Mouse (Mus musculus) kidney, postnatal 36 days (tissue): ENCODE data around the gene Atp2b1.
A peak's percentile ranks its signal among the peaks of the same experiment; 100 is the strongest.

Source experiments
- DNase-seq, 2 experiments: peaks; one replicate each; pipeline ENCODE4 v3.0.0; 2021 to 2022; ENCODE audit warnings: mixed read lengths in 2 of 2

The Atp2b1 gene

DNA sequence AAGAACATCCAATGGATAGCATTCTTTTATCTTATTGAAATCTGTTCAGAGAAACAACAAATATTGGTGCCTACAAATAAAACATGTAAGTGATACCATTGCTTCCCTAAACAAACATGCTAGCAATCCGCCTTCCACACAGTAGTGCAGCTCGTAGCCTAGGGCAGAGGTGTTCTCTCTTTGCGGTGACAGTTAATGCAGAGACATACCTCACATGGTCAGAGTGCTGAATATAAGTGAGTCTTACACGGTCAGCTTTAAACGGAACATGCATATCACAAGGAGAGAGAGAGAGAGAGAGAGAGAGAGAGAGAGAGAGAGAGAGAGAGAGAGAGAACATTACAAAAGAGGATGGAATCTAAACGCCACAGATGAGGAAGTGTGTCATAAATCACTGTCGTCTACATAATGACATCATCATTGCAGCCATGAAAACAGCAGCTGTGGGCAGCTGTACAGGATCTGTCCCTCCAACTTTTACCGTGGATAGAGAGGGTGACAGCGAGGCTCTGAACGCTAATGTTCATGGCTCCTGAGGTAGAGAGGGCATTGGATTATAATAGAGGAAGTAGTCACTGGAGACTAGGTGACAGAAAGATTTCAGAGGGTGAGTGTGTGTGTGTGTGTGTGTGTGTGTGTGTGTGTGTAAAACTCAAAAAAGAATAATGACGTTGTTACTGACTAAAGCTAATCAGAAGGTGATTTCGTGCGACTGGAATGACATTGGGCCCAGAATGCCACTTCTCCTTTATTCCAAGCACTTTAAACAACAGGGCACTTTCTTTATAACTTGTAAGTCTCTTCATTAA, 52.4 kb downstream of the Atp2b1 start:
- DNase-seq: peak in 1 of 2 experiments; percentile 17

DNA sequence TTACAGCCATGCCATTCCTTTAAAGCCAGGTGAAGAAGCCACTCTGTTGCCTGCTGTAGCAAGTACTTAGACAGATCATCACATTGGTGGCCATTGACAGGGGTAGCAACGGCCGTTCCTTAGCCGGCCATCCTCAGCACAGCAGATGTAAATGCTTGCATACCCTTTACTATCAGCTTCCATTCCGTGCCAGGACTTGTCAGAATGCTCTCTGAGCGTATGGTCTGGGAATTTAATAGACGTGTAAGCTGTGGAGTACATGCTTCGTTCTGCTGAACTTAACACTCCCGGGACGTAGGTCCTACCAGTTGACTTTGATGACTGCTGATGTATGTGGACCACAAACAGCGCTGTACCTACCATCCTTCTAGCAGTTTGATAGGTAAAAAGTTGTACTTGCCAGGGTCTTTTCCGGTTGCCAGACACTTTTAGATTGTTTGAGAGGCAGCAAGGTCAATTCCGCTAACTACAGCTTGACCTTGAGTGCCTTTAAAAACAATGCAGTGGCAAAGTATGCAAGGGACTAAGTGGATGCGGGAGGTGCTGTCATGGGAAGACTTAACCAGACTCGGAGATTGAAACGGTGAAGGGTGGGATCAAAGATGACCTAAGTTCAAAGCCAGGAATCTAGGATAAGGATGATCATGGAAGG, 53.2 kb downstream of the Atp2b1 start:
- no peak for DNase-seq

DNA sequence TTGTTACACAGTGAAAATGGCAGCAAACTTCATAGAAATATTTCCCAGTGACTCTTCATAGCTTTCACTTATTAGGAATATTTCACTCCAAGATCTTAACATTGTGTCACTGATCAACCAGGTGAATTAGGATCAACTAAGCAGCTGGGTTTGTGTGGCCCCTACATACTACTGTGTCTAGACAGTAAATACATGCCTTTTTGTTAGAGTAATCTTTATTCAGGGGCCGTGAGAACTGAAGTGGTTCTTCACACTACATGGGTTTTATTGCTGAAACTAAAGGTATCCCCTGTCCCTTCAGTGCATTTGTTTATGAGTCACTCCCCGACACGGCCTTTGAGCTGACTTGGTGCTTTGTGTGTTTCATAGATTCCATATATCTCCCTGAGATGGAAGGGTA, 56.7 kb downstream of the Atp2b1 start:
- DNase-seq: no peak

DNA sequence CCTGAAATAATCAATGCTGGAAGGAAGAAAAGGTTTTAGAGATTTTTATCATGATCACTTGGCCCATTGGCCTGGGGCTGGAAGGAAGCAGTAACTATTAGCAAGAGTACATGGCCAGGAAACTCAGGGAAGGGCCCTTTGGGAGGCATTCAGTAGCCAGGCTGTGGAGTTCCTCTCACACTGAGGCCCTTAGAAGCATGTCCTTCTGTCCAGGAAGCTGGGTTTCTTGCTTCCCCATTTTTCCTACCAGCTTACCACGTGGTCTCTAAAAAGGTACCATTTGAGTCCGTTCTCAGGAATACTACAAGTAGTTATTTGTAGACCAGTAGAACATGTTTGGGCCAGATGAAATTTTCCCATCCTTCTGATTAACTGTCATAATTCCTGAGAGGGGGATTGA, 58.2 kb downstream of the Atp2b1 start:
- no peak for DNase-seq

DNA sequence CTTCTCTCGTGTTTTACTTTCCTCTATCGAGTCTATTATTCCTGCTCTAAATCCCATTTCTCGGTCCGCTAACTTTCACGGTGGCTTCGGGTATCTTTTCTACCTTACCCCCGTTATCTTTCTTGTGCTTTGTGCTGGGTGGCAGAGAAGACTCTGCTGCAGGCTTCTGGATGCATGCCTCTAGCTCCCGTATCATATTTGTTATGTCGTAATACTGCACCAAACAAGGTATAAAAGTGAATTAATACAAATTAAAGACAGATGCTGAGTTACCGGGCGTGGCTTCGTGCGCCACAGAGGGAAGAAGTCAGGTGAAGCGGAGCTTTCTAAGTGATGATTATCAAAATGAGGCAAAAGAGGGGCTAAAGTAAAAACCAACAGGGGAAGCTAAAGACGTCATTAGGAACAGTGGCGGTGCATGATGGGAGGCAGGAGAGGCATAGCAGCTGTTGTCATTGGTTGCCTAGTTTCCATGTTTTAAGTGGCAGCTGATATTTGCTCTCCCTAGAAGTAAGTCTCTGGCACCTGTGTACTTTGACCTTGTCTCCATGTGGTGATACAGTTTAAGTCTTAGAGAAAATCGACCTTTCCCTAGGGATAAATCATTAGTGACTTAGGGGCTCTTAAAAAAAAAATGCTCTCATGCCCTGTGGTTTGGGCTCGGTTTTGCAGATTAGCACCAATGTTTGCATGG, 58.9 kb downstream of the Atp2b1 start:
- DNase-seq: peak in 1 of 2 experiments; percentile 31

DNA sequence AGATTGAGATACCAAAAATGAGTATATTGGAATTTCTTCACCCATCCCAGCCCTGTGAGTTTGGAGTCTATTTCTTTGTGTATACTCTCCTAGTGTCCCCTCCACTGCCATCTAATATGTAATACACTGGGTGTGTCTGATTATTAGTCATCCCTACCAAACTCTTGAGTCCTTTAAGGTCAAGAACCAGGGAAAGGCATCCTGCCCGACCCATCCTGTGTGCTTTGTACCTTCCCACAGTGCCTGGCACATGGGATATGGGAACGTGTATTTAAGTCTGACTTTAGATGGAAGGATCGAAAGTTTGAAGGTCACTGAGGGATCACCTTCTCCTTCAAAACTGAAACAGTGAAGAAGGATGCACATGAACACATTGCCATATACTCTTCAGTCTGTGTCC, 60.4 kb downstream of the Atp2b1 start:
- no peak for DNase-seq

DNA sequence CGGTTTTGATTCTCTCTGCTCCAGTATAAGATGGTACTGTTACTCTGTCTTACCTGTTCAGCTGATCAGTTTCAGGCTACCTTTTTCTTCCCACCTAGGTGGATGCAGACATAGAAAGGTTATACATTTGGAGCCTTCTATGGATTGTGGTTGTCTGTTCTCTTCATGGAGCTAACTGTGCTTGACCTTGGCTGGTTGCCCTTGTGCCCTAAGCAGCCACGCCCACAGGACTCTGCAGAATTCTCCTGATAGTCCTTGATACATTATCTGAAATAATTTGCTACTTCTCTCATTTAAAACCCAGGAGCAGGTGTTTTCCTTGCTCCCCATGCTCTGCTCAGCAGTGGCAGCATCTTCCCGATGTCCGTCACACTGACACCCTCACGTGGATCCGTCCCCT, 61.4 kb downstream of the Atp2b1 start:
- DNase-seq: peak in 1 of 2 experiments; percentile 33

DNA sequence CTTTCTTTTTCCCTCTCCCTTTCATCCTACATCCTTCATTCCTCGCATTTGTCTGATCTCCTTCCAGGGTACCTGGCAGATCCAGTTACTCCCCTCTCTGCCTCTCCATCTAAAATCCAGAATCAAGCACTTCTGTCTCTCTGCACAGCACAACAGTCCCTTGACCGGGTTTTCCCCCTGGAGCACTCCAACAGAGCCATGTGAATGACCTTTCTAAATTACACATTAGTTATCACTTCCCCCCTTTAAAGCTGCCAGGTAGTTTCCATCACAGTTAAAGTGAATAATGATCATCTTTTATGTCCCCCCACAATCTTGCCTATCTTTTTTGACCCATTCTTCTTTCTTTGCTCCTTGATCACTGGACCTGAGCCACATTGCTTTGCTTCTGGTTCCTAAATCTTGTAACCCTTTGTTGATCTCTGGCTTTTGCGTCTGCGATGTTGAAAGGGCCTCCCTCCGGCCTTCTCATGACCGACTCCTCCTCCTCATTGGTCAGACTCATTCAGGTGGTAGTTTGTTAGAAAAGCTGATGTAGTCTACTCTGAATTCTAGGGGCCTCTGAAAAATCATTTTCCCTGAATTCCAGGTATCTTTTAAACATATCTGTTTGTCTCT, 62.8 kb downstream of the Atp2b1 start:
- no peak for DNase-seq

DNA sequence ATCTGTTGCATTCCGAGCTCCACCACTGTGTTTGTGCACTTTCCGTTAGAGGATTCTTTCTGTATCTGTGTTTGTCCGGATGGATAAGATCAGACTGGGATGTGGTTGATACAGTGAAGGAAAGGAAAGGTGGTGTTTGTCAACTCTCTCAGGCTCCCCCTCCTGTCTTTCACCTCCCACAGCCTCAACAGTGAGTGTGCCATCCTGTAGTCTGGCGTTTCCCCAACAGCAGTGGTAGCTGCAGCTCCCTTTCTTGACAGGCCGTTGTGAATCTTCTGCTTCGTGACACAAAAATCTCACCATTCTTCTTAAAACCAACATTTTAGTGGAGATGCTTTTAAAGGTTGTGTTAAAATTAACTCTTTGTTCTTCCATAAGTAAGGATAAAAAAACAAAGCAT, 64.6 kb downstream of the Atp2b1 start:
- no peak for DNase-seq

DNA sequence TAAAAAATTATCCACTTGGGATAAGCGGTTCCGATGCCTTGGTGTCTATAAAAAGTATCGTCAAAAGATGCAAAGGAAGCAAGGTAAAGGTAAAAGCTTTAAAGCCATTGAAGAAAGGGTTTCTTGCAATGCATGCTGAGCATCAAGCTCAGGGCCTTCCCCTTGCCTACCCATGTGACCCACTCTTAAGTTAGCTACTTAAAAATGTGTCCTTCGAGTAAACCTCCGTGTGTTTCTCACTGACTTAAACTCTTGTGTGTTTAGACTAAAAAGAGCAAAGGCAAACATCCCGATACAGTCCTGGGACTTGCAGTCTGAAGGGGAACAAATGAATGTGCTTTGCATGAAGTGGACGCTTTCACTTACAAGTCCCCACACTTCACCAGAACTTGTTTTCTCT, 65.1 kb downstream of the Atp2b1 start:
- no peak for DNase-seq

DNA sequence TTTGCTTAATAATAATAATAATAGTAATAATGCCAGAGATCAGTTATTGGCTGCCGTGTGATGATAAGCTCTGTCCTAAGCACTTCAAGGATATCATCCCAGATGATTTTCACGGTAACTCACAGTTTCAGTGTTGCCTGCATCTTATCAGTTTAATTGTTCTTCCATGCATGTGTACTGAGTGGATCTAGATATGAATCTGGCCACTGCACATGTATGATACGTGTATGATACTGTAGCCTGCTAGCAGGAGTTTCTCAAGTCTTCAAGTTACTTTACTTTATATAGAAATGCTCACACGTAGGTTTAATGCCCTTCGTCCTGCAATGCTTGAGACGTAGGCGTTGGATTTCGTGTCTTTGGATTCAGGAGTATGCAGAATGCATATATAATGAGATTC, 65.7 kb downstream of the Atp2b1 start:
- no peak for DNase-seq

DNA sequence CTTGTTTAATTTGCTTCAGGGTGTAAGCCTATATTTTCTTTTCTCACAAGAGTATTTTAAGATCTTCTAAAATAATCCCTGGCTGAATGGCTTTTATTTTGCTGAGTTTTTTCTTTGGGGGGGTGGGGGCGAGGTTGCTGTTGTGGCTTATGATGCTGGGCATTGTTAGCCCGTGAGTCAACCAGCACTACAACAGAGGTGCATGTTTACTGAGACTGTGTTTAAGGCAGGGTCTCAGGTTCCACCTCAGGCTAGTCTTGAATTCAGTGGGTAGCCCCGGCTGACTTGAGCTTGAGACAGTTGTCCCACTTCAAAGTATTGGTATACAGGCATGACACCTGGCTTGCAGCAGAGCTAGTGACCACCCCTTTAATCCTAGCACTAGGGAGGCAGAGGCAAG, 77.8 kb downstream of the Atp2b1 start:
- DNase-seq: no peak

DNA sequence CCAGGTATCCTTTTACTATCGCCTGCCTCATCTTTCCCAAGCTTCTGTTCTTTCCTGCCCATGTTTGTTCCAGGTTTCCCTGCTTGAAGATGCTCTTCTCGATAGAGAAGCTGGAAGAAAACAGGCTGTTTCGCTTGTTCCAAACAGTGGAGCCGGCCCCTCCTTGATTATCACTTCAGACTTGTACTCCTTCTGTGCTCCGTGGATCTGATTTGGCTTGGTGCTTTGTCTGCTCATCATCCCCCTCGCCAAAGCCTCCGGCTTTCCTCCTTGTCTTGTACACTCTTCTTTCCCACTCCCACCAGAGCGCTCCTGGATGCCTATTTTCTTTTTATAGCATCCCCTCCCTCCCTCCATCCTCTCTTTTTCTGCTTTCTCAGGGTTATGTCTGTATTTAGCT, 79.0 kb downstream of the Atp2b1 start:
- DNase-seq: no peak

DNA sequence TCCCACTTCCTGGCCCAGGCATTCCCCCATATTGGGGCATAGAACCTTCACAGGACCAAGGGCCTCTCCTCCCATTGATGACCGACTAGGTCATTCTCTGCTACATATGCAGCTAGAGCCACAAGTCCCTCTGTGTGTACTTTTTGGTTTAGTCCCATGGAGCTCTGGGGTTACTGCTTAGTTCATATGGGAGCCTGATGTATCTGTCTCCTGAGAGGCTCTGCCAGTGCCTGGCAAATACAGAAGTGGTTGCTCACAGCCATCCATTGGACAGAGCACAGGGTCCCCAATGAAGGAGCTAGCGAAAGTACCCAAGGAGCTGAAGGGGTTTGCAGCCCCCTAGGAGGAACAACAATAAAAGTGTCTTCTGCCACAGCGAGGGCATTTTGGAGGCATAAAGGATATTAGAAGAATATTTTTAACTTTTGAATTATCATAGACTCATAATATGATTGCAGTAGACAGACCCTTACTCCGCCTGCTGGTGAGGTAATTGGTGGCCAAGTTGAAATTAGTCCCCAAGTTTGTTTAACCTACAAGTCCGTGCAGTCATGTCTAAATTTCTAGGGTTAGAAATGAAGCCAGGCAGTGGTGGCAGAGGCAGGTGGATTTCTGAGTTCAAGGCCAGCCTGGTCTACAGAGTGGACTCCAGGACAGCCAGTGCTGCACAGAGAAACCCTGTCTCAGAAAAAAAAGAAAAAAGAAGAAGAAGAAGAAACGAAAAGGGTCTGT, 81.0 kb downstream of the Atp2b1 start:
- peak in 1 of 2 experiments; percentile 16 for DNase-seq

DNA sequence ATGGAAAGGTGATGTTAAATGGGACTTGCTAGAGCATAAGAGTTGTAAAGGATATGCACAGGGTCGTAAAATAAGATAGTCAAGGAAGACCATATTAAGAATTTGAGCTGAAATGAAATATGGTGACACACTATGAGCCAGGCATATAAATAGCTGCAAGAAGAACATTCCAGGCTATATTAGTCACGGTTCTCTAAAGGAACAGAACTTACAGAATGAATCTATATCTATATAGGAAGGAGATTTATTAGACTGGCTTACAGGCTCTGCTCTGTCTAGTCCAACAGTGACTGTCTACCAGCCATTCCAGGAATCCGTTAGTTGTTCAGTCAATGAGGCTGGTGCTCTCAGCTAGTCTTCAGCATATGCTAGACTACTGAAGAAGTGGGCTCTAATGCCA, 90.7 kb downstream of the Atp2b1 start:
- DNase-seq: no peak

DNA sequence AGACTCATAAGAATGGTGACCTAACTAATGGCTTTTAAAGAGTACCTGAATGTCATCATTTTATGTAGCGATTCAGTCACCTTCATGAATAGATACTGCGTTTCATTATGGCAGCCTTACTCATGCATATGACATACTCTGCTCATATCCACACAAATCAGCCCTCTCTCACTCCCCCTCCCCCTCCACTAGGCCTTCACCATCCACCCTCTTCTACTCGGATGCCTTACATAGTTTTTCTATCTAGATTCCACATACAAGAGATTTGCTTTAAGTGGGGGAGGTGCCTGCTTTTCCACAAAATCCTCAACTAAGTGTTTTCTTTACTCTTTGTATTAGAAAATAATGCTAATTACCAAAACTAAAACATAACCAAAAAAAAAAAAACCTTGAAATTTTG, 96.9 kb downstream of the Atp2b1 start:
- no peak for DNase-seq

DNA sequence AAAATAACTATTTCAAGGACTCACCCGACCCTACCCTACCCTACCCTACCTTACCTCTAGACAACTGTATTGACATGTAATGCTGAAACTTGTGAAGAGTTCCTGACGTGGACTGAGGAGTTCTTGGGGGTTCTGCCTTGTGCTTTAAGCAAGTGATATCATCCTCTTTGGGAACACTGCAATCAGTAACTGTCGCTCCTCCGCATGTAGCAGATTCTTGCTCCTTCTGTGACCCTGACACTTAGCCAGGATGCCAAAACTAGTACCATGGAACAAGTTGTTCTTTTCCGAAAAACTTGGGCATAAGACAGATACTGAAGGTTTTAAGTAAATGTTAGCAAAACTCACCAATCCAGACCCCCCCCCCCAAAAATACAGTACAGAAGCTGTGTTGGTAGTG, 97.9 kb downstream of the Atp2b1 start:
- DNase-seq: no peak

DNA sequence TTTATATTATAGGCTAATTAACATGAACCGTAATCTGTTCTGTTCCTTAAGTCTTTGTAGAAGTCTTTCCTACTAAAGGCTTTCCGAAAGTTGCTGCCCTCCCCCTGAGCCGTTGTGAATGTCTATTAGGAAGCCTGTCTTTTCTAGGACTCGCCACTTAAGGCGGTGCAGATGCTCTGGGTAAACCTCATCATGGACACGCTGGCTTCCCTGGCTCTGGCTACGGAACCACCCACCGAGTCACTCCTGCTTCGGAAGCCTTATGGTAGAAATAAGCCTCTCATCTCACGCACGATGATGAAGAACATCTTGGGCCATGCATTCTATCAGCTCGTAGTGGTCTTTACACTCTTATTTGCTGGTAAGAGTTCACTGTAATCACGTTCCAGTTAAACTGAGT, 100.5 kb downstream of the Atp2b1 start:
- no peak for DNase-seq

DNA sequence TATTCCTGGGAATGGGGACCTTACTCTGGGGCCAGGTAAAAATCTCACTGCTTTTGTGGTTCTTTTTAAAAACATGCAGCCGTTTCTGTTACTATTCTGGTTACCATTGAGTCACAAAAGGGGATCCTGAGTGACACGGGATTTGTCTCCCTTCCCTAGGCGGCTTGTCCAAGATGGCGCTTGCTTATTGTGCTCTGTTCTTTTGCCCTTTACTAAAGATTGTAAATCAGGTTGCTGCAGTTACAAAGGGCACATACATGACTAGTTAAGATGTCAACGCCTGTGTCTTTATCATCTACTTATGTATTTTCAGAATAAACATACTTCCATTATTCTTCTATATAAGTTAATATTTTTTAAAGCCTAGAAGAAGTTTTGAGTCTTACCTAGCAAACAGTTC, 102.8 kb downstream of the Atp2b1 start:
- no peak for DNase-seq

DNA sequence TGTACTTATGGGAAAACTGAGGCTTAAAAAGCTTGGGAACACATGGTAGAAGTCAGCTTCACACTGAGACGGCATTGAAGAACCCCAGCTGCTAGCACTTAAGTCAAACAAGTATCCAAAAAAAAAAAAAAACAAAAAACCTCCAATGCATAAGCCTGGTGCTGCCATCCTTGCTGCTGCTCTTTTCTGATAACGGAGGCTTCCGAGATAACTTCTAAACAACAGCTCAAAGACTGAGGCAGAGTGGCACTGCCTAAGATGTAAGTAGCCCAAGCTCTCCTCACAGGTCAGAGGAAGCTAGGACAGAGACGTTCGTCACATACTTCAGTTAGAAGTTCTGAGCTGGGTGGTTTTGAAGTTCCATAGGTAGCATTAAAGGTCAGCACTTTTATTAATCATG, 113.3 kb downstream of the Atp2b1 start:
- DNase-seq: no peak

DNA sequence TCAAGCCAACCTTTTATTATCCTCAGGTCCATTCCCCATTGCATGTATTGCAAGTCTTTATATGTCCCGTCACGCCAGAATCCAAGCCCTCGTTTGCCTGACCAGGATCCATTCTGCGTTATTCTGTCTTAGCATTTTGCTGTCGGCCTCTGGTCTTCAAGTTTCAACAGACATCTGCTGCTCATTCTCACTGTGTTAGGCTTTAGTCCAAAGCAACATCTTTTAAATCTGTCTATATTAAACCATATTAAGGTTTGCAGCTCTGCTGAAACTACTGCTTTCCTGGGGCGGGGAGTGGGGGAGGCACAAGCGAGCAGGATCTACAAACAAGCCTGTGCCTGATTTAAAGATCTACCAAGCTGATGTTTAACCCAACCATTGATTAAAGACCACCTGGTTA, 115.6 kb downstream of the Atp2b1 start:
- no peak for DNase-seq
